Mouse (Mus musculus) bone marrow macrophage, adult 2 months (primary cell): ENCODE results near the gene Mrpl42.

Experiments used
- CTCF ChIP-seq: IDR thresholded peaks from 2 replicates; pipeline ENCODE4 v1.5.1; 2012; ENCODE audit warnings: low read depth, mild to moderate bottlenecking, low read length, moderate library complexity
- POLR2A ChIP-seq: IDR thresholded peaks from 2 replicates; pipeline ENCODE4 v1.6.1; 2012; ENCODE audit warnings: mild to moderate bottlenecking, low read depth, low read length, borderline replicate concordance

DNA sequence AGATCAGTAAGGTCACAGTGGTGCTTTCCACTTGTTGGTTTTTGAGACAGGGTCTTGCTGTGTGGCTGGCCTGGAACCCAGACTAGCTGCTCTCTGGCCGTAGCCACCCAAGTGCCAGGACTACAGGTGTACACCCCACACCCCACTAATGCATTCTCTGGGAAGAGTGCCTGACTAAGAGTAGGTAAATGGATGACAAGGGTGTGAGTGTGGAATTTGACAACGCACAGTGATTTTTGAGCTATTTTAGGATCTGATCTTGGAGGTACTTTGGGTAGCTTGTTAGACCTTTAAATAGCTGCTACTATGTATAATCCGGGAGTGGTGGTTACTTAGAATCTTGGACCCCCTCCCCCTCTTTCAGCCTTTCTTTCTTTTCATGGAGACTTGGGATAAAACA lies 37.5 kb upstream of the Mrpl42 start:
- TF ChIP-seq POLR2A (no peak), CTCF (no peak)
